Mouse (Mus musculus) lung, embryonic 16.5 days (tissue): ENCODE data around the gene Mrps27. TPM values are rescaled to one million over a fixed set of nuclear protein-coding genes. Genes with fewer than 3 reads are reported as not detected.

Experiments
- ATAC-seq: fragments of 200-750 bp; cut with Nextera tagmentation; 2 replicates; pipeline ENCODE4 v1.8.0; 2017; ENCODE audit warnings: low read depth, mild to moderate bottlenecking, moderate library complexity
- H3K27ac ChIP-seq: fragments of 300-500 bp; sonication (generic); 2 replicates; pipeline ENCODE4 v1.5.1; 2014; ENCODE audit warnings: mild to moderate bottlenecking, control low read depth, low read length
- H3K27me3 ChIP-seq: fragments of 300-500 bp; sonication (generic); 2 replicates; pipeline ENCODE4 v1.6.1; 2014; ENCODE audit warnings: low read depth, low read length, mixed read lengths; ENCODE audit not compliant: control insufficient read depth, insufficient read depth
- H3K36me3 ChIP-seq: fragments of 300-500 bp; sonication (generic); 2 replicates; pipeline ENCODE4 v1.6.1; 2014; ENCODE audit warnings: low read length; ENCODE audit not compliant: control insufficient read depth, insufficient read depth
- H3K4me1 ChIP-seq: fragments of 300-500 bp; sonication (generic); replicated peaks from 2 replicates; pipeline ENCODE4 v1.6.1; 2014; ENCODE audit warnings: low read length, mixed read lengths; ENCODE audit not compliant: control insufficient read depth, insufficient read depth
- H3K4me2 ChIP-seq: fragments of 300-500 bp; sonication (generic); 2 replicates; pipeline ENCODE4 v1.6.1; 2014; ENCODE audit warnings: low read depth, low read length, control low read depth
- H3K4me3 ChIP-seq: fragments of 300-500 bp; sonication (generic); 2 replicates; pipeline ENCODE4 v1.5.1; 2014; ENCODE audit warnings: mild to moderate bottlenecking, low read length, control low read depth
- H3K9ac ChIP-seq: fragments of 300-500 bp; sonication (generic); 2 replicates; pipeline ENCODE4 v1.6.1; 2014; ENCODE audit warnings: low read length, control low read depth
- H3K9me3 ChIP-seq: fragments of 300-500 bp; sonication (generic); 2 replicates; pipeline ENCODE4 v1.6.1; 2016; ENCODE audit warnings: low read length; ENCODE audit not compliant: control insufficient read depth
- WGBS: fragments of 180-500 bp; shearing (Covaris S2); extraction: QIAGEN DNeasy Blood & Tissue Kit; methylation state at CpG from one replicate; pipeline ENCODE4 v1.1.7; 2014; 5-methylcytosine and 5-hydroxymethylcytosine counted together
- polyA plus RNA-seq: library from polyadenylated mRNA; unstranded; fragments of >200 nt; fragmentation: Nextera tagmentation; extraction: Ambion mirVana; gene quantifications from 2 replicates; pipeline ENCODE4 v1.2.1, GENCODE M21; 2015

The Mrps27 gene
- polyA plus RNA-seq, 1 experiment from 2014 or later, result 53.8 TPM

GRCm38 (mm10) chr13:99375550-99375949 is 31.0 kb downstream of the Mrps27 start:
- H3K27ac ChIP-seq, result no peak overlapping the region
- no peak overlapping the region for H3K4me2 ChIP-seq
- WGBS, result 31% methylated on average over 6 of the region's 6 CpGs
- no peaks in the 10 kb centered on the region for H3K4me1 ChIP-seq
- no peaks in the 10 kb centered on the region for H3K36me3 ChIP-seq
- H3K27me3 ChIP-seq, result no peaks in the 10 kb centered on the region
- peak; percentile 43; the same call in 1 of the 2 replicates for ATAC-seq
- H3K4me3 ChIP-seq, result no peak overlapping the region
- H3K9ac ChIP-seq, result no peak overlapping the region
- no peaks in the 10 kb centered on the region for H3K9me3 ChIP-seq

DNA sequence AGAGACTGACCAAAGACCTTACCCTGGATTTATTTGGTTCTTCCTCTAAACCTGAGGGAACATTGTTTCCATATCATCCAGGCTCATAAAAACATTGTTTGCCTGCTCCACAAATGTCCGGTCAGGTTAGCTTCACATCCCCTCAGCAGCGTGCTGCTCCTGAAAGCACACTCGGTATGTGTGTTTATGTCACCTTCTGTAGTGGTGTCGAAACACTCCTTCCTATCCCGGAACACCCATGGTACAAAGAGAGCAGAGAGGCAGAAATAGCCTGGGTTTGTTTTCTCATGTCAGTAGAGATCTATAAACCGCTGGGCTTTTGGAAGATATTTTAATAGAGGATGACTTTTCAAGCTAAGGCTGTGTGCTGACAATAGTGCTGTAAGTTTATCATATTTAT is 32.5 kb downstream of the Mrps27 start:
- no peak for ATAC-seq
- no peaks in the 10 kb centered on the region for H3K36me3 ChIP-seq
- H3K9ac ChIP-seq, result no peak overlapping the region
- H3K27me3 ChIP-seq, result no peaks in the 10 kb centered on the region
- no peak overlapping the region for H3K4me2 ChIP-seq
- no peak overlapping the region for H3K4me3 ChIP-seq
- no peaks in the 10 kb centered on the region for H3K4me1 ChIP-seq
- 57% methylated on average over 6 of the region's 6 CpGs for WGBS
- no peak overlapping the region for H3K27ac ChIP-seq
- no peaks in the 10 kb centered on the region for H3K9me3 ChIP-seq

- H3K4me2 ChIP-seq, result no peak overlapping the region
- H3K4me1 ChIP-seq, result no peaks in the 10 kb centered on the region
- WGBS, result 84% methylated on average over 1 of the region's 1 CpGs
These were observed 33.6 kb downstream of the Mrps27 start for GRCm38 (mm10) chr13:99378223-99378622.

GRCm38 (mm10) chr13:99382373-99382772 is 37.8 kb downstream of the Mrps27 start:
- no peak overlapping the region for H3K9ac ChIP-seq
- 64% methylated on average over 6 of the region's 6 CpGs for WGBS
- no peaks in the 10 kb centered on the region for H3K36me3 ChIP-seq
- H3K27ac ChIP-seq, result no peak overlapping the region
- H3K9me3 ChIP-seq, result no peaks in the 10 kb centered on the region
- H3K4me3 ChIP-seq, result no peak overlapping the region
- no peaks in the 10 kb centered on the region for H3K27me3 ChIP-seq
- no peaks in the 10 kb centered on the region for H3K4me1 ChIP-seq
- no peak overlapping the region for H3K4me2 ChIP-seq
- no peak for ATAC-seq

More at GRCm38 (mm10) chr13:99378223-99378622, 33.6 kb downstream of the Mrps27 start:
- H3K27ac ChIP-seq, result no peak overlapping the region
- no peak overlapping the region for H3K4me3 ChIP-seq
- no peaks in the 10 kb centered on the region for H3K36me3 ChIP-seq
- ATAC-seq, result no peak
- H3K9ac ChIP-seq, result no peak overlapping the region
- no peaks in the 10 kb centered on the region for H3K27me3 ChIP-seq
- no peaks in the 10 kb centered on the region for H3K9me3 ChIP-seq

DNA sequence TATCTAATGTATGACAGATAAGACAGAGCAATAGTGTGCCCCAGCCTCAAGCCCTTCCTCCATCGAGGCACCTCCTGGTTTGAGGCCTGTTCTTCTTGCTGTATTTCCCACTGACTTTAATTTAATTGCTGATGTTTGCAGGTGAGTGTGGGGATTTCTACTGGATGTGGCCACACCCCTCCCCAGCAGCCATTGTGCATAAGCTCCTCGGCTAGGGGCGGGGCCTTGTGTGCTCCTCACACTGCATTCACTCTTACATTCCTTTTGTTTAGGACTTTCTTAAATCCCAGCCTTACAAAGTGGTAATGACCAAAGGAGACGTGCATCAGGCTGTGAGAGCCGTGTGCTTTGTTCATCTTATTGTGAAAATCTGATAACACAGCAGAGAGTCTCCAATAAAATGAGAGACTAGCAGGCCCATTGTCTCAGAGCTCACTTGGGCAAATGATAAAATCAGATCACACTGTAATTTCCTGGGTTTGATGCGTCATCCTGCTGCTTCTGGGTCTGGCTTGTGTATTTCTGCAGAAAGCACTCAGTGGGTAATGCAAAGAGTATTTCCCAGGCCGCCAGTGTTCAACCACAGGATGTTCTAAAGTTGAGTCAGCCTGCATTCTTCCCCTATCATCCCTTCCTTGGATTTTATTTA is 40.1 kb downstream of the Mrps27 start:
- 70% methylated on average over 7 of the region's 7 CpGs for WGBS
- no peak overlapping the region for H3K27ac ChIP-seq
- no peaks in the 10 kb centered on the region for H3K27me3 ChIP-seq

DNA sequence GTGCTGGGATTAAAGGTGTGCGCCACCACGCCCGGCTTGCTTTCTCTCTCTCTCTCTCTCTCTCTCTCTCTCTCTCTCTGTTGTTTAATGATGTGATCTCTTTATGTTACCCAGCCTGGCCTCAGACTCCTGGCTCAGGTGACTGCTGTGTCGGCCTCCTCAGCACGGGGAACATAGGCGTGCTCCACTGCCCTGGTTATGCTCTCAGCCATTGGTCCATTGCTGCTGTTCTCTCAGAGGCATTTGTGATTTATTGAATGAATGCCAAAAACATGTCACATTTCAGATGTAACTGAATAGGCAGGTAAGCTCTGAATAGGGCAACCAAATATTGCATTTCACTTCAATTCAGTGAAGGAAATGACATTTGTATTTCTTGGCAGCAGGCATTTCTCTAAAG is 41.3 kb downstream of the Mrps27 start:
- H3K9me3 ChIP-seq, result no peaks in the 10 kb centered on the region
- H3K9ac ChIP-seq, result no peak overlapping the region
- no peaks in the 10 kb centered on the region for H3K36me3 ChIP-seq
- WGBS, result 89% methylated on average over 6 of the region's 6 CpGs
- H3K4me3 ChIP-seq, result no peak overlapping the region
- H3K4me1 ChIP-seq, result no peaks in the 10 kb centered on the region
- ATAC-seq, result no peak
- H3K4me2 ChIP-seq, result no peak overlapping the region
- H3K27me3 ChIP-seq, result no peaks in the 10 kb centered on the region
- no peak overlapping the region; the same call in 1 of the 2 replicates for H3K27ac ChIP-seq

More for the DNA sequence above, 40.1 kb downstream of the Mrps27 start:
- Histone ChIP-seq H3K9ac (no peak overlapping the region), H3K9me3 (no peaks in the 10 kb centered on the region), H3K36me3 (no peaks in the 10 kb centered on the region), H3K4me2 (no peak overlapping the region), H3K4me1 (no peaks in the 10 kb centered on the region), H3K4me3 (no peak overlapping the region)
- ATAC-seq, result no peak

- no peak overlapping the region for H3K4me3 ChIP-seq
- 84% methylated on average over 7 of the region's 7 CpGs for WGBS
- no peak overlapping the region for H3K4me2 ChIP-seq
- no peaks in the 10 kb centered on the region for H3K36me3 ChIP-seq
- no peaks in the 10 kb centered on the region for H3K4me1 ChIP-seq
- H3K27ac ChIP-seq, result no peak overlapping the region; the same call in 1 of the 2 replicates
- no peak for ATAC-seq
- H3K27me3 ChIP-seq, result no peaks in the 10 kb centered on the region
- no peak overlapping the region for H3K9ac ChIP-seq
- H3K9me3 ChIP-seq, result no peaks in the 10 kb centered on the region
These were observed 41.8 kb downstream of the Mrps27 start for GRCm38 (mm10) chr13:99386341-99386740.

DNA sequence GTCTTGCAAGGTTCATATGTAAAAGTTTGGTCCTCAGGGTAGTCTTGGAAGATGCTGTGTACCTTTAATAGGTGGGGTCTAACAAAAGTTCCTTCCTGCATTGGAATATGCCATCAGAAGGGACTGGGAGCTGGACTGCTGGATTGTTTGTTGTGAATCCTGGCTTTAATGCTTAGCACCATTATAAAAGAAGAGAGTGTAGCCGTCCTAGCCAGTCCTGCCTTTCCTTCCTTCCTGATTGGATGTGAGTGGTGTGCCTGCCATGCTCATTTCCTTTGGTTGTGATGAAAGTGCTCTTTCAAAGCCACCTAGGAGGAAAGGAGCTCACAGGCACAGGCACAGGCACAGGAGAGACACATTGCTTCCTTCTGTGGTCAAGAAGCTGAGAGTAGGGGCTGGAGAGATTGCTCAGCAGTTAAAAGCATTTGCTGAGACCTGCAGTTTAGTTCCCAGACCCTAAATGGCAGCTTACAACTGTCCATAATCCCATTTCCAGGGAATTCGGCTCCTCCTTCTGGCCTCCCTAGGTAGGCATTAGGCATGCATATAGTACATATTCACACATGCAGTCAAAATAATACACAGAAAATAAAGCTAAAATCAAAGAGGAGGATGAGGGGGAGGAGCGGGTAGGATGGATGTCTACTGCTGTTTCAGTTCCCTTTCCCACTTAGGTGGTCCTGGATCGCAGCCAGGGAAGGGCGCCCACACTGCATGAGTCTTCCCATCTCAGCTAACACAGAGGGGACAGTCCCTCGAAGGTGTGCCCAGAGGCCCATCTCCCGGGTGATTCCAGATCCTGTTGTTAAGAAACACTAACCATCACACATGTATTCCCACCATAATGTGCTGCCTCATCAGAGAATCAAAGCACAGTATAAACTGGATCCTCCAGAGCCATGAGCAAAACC is 43.6 kb downstream of the Mrps27 start:
- Histone ChIP-seq H3K27ac (0 out of 2 replicates have a peak overlapping the region, but pooled peaks have one; percentile 12), H3K36me3 (no peaks in the 10 kb centered on the region), H3K4me2 (no peak overlapping the region), H3K27me3 (no peaks in the 10 kb centered on the region), H3K4me1 (no peaks in the 10 kb centered on the region), H3K4me3 (no peak overlapping the region), H3K9ac (no peak overlapping the region), H3K9me3 (no peaks in the 10 kb centered on the region)
- 66% methylated on average over 7 of the region's 7 CpGs for WGBS
- 0 out of 2 replicates have a peak, but pooled peaks have one; percentile 15 for ATAC-seq

GRCm38 (mm10) chr13:99391417-99391816 is 46.8 kb downstream of the Mrps27 start:
- Histone ChIP-seq H3K27ac (no peak overlapping the region), H3K36me3 (no peaks in the 10 kb centered on the region), H3K4me3 (no peak overlapping the region), H3K4me2 (no peak overlapping the region), H3K4me1 (no peaks in the 10 kb centered on the region), H3K9me3 (no peaks in the 10 kb centered on the region), H3K27me3 (no peaks in the 10 kb centered on the region), H3K9ac (no peak overlapping the region)
- no peak for ATAC-seq
- 69% methylated on average over 3 of the region's 3 CpGs for WGBS
